Mouse (Mus musculus) frontal cortex, adult 2 months (tissue): ENCODE measurements around the gene Hic2. TPM values are rescaled to one million over a fixed set of nuclear protein-coding genes. Genes with fewer than 3 reads are reported as not detected.
A peak's percentile ranks its signal among the peaks of the same experiment; 100 is the strongest.

ENCODE experiments used
- DNase-seq, 2 experiments: peaks; one replicate each; pipeline ENCODE4 v3.0.0; 2022; ENCODE audit warnings: low spot score in 1 of 2; ENCODE audit errors: extremely low spot score in 1 of 2
- polyA plus RNA-seq: library from polyadenylated mRNA; depleted of rRNA; stranded (reverse); fragments of >200 nt; gene quantifications from 2 replicates; pipeline ENCODE4 v1.2.3, GENCODE M21; 2012

Hic2 gene
- polyA plus RNA-seq, 1 experiment: 5.8 TPM

DNA sequence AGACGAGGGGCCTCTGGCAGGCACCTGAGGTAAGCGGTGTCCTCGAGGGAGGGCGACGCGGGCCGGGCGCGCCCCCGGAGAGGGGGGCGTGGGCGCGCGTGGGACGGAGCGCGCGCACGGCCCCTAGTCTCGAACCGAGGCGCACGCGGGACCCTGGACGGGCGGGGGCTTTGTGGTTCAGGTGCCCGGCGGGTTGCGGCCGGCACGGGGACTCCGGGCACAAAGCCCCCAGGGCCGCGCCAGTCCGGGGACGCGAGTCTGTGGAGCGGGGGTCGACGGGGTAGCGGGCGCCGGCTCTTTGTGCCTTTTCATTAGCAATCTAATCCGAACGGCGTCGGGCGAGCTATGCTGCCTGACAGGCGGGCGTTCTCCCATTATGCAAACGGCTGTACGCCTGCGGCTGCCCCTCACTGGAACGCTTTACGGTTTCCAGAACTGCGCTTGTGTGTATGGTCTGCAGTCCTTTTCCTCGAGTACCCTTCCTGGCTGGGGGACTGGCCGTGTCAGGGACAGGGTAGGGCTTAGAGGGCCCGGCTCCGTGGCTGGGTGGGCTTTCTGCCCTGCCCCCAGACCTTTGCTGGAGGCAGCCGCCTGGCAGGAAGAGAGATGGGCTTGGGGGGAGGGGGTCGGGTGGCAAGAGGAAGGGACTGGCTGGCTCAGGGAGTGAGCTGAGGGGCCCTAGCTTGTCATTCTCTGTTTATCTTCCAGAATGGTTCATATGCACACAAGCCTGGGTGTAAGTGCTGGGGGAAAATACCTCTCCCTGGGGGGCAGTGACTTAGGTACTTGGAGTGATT, 528 bp downstream of the Hic2 start:
- DNase-seq: peak in 1 of 2 experiments; percentile 34

DNA sequence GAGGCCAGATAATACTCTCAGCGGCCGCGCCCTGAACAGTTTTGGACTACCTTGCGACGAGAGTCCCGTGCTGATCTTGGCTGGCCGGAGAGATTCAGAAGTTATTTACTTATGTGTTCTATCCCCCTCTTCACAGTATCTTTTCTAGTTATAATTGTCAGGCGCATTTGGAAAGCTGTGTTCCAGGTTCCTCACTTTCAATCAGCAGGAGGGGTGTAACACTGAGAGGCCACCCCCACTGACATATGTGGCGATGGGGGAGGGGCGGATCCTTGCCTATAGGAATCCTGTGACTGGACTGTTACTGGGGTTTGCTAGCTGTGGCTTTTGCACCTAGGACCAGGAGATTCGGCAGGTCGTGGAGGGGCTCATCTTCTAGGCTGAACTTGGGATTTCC, 1.1 kb downstream of the Hic2 start:
- DNase-seq: peak in 1 of 2 experiments; percentile 65

DNA sequence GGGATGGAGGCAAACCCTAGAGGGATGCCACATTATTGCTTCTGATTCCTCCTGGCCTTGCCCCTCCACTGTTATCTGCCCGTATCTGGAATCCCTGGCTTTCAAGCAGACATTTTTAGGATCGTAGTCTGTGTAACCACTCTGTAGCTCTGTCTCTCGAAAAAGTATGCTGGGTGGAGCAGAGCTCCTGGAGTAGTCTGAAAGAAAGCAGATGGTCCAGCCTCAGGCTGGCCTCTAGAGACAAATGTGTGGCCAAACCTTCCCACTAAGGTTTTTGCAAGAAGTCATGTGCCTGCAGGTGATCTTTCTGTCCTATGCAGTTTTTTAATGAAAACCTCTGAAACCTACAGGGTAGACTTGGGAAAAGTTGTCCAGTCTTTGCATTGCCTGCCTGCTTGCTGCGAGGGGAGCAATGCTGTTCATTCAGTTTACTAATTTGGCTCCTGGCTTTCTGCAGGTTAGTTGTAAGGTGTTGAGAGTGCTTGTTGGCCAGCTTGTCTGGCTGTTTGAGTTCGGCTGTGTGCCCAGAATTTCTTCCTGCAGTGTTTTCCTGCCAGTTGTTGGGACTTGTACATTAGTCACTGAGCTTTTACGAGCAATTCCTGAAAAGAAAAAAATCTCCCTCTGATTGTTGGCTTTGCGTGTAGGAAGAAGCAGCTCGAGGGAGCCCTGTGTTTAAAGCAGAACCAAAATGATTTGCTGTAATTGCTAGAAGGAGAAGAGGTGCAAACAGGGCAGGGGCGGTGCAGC, 1.7 kb downstream of the Hic2 start:
- DNase-seq: peak; percentile 28 to 76

DNA sequence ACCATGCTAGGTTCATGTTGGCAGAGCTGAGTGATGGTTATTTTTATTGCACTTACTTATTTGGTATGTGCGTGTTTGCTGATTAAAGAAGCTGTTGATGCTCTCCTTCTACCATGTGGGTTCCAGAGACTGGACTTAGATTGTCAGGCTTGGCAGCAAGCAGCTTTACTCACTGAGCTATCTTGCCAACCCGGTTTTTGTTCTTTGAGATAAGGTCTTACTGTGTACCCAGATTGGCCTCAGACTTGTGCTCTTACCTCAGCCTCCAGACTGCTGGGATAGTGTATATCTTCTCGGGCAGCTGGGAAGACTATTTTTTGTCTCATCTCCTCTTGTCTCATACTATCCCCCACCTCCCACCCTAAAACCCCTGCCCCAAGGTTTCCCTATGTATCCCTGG, 4.3 kb downstream of the Hic2 start:
- DNase-seq: no peak

DNA sequence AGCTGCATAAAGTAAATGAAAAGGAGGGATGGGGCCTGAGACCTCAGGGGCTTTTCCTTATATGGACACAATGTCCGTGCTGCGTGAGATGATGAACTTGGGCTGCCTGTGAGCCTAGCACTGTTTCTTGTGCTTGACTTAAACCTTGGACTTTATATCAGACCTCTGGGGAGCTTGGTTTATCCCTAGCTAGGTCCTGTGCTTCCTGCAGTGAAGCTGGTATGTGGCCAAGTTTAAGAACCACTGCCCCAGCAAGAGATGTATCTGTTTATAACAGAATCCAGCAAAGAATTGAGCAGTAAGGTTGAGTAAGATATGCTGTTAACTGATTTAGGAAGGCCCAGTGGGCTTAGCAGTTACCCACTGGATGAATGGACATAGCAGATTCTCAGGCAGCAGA, 6.0 kb downstream of the Hic2 start:
- no peak for DNase-seq

DNA sequence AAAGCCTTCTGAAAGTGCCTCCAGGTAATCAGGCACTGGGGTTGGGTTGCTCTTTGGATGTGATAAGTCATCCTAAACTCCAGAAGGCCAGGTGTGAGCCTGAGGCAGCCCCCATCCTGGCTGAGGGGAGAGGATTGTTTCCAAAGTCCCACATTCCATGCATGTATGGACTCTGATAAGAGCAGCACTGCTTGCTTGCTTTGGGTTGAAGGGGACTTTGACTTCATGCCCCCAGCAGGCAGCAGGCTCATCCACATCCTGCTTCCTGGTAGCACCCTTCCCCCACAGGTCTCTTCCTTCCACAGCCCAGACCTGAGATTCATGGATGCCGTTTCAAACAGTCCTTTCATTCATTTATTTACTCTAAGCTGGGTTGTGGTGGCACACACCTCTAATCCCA, 10.4 kb downstream of the Hic2 start:
- no peak for DNase-seq

DNA sequence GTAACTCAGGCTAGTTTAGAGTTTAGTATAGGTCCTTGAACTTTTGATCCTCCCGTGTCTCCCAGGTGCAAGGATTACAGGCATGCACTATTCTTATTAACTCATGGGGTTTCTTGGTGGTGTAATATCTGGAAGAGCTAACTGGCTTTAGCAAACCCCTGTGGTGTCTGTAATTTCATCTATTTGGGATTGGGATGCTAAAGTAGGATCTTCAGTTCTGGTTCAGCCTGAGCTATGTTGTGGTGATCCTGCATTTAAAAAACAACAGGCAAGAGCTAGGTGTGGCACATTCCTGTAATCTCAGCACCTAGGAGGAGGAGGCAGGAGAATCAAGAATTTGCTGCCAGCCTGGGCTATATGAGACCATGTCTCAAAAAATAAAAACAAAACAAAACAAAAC, 11.6 kb downstream of the Hic2 start:
- DNase-seq: no peak

DNA sequence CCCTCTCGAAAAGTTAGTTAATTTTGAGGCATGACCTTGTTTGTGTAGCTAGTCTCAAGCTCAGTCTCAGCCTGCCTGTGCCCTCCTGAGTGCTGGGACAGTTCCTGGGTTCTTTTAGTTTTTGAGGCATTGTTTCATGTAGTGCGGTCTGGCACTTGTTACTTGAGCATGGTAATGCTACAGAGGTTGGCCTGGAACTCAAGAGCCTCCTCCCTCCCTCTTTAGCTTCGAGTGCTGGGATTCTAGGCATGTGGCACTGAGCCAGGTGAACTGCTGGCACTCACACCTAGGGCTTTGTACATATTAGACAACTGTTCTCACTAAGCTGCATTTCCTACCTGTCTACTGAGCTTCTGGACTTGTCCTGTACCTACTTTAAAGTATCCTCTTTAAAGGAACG, 14.4 kb downstream of the Hic2 start:
- DNase-seq: no peak

DNA sequence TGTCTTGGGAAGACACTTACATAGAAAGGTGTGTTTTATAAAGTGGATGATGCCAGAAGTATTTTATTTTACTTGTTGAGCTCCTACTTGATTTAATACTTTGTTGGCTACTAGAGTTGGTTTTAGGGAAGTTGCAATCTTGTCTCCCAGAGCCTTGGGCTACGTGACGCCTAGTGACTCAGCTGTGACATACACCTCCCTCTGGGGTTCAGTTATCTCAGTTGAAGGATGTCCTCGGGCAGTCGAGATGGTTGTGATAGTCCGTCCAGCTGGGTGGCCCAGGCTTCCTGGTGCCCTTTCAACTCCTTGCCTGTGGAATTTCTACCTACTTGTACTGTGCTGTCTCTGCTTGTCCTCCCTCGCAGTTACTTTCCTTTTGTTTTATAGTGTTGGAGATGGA, 15.8 kb downstream of the Hic2 start:
- DNase-seq: no peak

DNA sequence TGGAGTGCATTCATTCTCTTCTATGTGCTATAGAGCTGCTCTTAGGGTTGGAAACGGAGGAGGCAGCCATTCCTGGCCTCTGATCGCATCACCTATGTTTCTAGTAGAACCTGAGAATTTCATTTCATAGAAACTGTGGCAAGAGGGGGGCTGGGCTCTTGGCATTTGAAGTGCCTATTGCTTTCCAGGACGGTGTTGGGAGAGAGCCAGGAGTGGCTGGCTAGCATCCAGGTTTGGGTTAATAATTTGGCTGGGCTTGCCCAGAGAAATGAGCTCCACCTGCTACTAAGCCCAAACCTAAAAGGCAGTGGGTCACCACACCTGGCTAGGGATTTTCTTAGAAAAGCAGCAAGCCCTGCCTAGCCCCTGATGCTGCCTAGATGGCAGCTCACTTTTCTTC, 18.2 kb downstream of the Hic2 start:
- peak in 1 of 2 experiments; percentile 37 for DNase-seq

DNA sequence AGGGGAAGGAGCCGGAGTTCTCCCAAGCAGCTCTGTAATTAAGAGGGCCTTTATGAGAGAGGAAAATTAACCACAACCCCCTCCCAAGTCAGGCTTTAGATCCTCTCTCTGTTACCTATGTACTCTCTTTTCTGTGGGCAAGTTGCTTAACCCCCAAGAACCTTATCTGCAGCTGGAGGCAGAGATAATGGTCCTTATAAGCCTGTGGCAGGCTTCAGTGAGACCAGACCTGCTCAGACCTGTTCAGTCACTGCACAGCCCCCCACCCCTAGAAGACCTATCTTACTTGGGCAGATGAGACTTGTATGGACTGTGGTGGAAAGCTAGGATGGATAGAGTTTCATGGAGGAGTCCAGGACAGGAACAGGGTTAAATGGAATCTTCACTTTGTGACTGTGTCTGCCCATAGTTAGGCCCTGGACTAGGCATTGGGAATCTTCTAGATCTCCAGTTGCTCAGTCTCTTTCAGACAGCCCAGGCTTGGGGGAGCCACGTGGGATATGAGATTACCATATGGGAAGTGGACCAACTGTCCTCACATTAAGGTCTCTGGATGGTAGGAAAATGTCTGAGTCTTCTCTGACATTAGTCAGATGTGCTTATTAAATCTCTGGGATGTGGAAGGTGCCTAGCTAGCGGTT, 18.8 kb downstream of the Hic2 start:
- no peak for DNase-seq

DNA sequence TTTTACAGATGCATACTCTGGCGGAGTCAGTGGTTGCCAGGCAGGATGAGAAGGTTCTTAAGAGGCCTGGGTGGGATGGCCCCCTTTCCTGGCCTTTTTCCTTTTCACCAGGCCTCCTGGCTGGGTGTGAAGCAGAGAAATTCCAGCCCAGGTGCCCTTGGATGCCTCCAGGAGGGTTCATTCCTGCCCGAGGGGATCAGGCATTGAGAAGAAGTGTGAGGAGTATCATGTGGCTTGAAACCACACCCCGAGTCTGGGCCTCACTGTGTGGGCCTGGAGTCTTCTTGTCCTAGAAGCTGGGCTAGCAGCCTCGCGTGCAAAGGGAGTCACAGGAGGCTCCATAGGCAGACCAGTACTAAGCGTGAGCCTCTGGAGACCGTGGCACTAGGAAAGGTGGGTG, 19.5 kb downstream of the Hic2 start:
- DNase-seq: no peak

DNA sequence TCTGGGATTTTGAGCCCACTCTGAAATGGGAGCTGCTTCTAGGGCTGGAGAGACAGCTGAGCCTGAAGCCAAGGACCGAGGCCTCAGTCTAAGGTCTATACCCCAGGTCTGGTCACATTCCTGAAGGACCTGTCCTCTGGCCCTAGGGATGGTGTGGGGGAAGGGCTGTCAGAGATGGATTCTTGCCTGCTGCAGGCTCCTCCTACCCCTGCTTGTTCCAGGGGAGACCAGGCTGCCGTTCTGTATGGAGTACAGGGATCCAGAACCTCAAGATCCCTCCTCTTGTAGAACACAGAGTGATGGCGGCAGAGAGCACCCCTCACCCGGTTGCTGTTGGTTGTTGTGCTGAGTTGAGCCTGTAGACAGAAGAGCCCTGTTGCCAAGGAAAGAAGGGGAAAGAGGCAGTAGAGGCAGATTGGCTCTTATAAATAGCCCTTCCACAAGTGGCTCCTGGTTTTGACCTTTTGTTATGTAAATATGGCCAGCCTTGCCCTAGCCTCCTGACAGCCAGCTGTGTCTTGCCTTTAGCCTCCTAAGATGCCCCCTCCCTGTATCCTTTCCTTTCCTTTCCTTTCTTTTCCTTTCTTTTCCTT, 20.7 kb downstream of the Hic2 start:
- DNase-seq: no peak

DNA sequence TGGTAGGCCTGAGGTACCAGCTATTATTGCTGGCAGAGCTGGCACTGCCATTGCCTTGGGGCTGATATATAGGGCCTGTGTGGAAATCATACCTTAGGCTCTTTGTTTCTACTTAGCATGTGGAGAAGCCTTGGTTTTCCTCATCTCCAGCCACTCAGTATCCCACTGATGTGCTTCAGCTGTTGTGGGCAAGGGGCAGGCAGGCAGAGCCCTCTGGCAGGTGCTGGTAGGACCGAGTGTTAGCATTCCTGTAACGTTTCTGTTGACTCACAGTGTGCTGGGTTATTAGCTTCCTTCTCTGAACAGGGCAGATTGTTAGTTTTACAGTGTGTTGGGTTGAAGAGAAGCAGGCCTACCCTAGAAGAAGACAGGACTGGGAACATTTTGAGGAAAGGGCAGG, 21.9 kb downstream of the Hic2 start:
- no peak for DNase-seq

DNA sequence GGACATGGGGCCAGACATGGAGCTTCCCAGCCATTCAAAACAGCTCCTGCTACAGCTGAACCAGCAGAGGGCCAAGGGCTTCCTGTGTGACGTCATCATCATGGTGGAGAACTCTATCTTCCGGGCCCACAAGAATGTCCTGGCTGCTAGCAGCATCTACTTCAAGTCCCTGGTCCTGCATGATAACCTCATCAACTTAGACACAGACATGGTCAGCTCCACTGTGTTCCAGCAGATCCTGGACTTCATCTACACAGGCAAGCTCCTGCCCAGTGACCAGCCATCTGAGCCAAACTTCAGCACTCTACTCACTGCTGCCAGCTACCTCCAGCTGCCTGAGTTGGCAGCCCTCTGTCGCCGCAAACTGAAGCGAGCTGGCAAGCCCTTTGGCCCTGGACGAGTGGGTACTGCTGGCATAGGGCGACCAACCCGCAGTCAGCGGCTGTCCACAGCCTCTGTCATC, 24.0 kb downstream of the Hic2 start:
- peak in 1 of 2 experiments; percentile 28 for DNase-seq

DNA sequence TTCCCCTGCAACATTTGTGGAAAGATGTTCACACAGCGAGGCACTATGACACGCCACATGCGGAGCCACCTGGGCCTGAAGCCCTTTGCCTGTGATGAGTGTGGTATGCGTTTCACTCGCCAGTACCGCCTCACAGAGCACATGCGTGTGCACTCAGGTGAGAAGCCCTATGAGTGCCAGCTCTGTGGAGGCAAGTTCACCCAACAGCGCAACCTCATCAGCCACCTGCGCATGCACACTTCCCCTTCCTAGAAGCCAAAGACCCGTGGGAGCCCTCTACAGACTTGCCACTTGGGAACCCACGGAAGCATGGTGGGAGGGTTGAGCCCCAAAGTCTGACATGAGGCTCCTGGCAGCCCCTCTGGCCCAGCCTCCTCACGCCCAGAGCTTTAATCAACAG, 25.5 kb downstream of the Hic2 start:
- no peak for DNase-seq

DNA sequence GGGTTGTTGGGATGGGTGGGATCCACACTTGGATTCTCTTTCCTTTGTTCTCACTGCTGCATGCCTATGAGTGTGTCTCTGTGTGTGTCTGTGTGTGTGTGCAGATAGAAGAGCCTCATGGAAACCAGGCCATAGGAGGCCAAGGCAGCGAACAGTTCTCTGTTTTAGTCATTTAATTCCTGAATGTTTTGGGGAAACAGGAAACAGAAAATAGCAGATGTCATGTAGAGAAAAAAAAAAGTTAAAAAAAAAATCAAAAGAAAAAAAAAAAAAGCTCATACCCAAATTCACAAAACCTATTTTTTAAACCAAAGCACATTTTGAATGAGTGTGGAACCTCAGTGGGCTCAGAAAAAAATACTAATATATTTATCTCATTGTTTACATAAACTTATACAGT, 28.0 kb downstream of the Hic2 start:
- no peak for DNase-seq

DNA sequence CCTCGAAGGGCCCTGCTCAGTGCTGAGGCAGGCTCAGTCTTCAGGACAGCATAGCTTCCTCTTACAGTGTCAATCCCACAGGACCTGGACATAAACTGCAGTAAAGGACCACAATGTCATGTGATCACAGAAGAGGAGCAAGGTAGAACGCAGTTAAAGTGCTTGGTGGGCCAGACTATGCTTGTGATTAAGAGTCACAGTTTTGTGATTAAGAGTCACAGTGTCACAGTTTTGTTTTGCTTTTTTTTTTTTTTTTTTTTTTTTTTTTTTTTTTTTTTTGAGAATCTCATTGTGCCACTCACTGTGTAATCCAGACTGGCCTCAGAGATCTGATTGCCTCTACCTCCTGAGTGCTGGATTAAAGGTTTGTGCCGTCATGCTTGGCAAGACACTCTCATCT, 32.7 kb downstream of the Hic2 start:
- DNase-seq: no peak

DNA sequence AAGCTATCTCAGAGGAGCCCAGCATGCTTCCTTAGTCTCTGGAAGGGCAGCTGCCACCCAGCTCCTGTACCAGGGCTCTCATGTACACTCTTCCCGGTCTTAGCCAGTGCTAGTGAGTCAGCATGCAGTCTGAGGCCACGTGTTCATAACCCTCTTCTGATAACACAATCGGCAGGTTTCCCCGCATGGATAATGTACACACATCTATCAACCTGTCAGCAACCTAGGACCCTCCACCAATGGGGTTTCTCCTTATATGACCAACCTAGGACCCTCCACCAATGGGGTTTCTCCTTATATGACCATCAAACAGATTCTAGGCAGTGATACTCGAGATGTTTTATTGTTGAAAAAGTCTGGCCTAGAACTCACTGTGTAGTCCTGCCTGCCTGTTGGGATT, 34.6 kb downstream of the Hic2 start:
- DNase-seq: no peak

DNA sequence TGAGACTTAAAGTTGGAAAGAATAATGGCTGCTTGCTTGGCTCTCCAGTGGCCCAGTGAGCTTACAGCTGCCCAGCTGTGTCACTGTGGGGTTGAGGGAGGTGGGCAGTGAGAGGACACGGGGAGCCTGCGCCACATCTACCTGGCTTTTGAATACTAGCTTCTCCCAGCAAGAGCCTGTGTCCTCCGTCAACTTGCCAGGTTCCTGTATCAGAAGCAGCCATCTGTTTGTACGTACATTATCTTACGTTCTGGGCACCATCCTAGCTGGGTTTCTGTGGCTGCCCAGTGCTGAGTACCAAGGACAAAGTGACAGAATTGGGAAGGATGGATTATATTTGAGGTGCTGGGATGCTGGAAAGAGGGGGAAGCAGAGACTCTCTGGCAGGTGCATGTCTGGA, 36.5 kb downstream of the Hic2 start:
- no peak for DNase-seq

DNA sequence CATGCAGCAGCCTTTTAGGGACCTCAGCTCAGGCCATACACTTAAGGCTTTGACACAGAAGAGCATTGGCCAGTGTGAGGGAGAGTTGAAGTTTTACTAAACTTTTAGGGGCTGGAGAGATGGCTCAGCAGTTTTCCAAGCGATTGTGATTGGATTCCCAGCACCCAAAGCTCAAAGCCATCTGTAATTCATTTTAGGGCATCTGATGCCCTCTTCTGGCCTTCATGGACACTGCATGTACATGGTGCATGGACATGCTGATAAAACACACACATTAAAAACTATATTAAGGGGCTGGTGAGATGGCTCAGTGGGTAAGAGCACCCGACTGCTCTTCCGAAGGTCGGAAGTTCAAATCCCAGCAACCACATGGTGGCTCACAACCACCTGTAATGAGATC, 37.8 kb downstream of the Hic2 start:
- DNase-seq: peak in 1 of 2 experiments; percentile 58
